Mouse (Mus musculus) stomach, postnatal 0 days (tissue): ENCODE measurements around the gene Rab43. TPM values are rescaled to one million over a fixed set of nuclear protein-coding genes. Genes with fewer than 3 reads are reported as not detected.

Experiments
- ATAC-seq: fragments of 200-750 bp; cut with Nextera tagmentation; 2 replicates; pipeline ENCODE4 v1.8.0; 2017; ENCODE audit not compliant: low FRiP score, low TSS enrichment
- DNase-seq: peaks from one replicate; pipeline ENCODE4 v3.0.0-alpha.2; 2016; ENCODE audit warnings: low spot score
- H3K27ac ChIP-seq: fragments of 300-500 bp; sonication (generic); replicated peaks from 2 replicates; pipeline ENCODE4 v1.5.1; 2014; ENCODE audit warnings: mild to moderate bottlenecking, control low read depth
- H3K27me3 ChIP-seq: fragments of 300-500 bp; sonication (generic); 2 replicates; pipeline ENCODE4 v1.6.1; 2014; ENCODE audit warnings: low read length; ENCODE audit not compliant: control insufficient read depth, insufficient read depth
- H3K36me3 ChIP-seq: fragments of 300-500 bp; sonication (generic); 2 replicates; pipeline ENCODE4 v1.6.1; 2014; ENCODE audit warnings: low read length, mixed read lengths; ENCODE audit not compliant: control insufficient read depth, insufficient read depth
- H3K4me1 ChIP-seq: fragments of 300-500 bp; sonication (generic); replicated peaks from 2 replicates; pipeline ENCODE4 v1.6.1; 2014; ENCODE audit warnings: antibody characterized with exemption; ENCODE audit not compliant: control insufficient read depth, insufficient read depth
- H3K4me2 ChIP-seq: fragments of 300-500 bp; sonication (generic); replicated peaks from 2 replicates; pipeline ENCODE4 v1.6.1; 2014; ENCODE audit warnings: low read depth, mild to moderate bottlenecking, control low read depth, moderate library complexity
- H3K4me3 ChIP-seq: fragments of 300-500 bp; sonication (generic); 2 replicates; pipeline ENCODE4 v1.5.1; 2014; ENCODE audit warnings: low read depth, low read length, control low read depth
- H3K9ac ChIP-seq: fragments of 300-500 bp; sonication (generic); 2 replicates; pipeline ENCODE4 v1.6.1; 2014; ENCODE audit warnings: mild to moderate bottlenecking, low read length, control low read depth, mixed read lengths
- H3K9me3 ChIP-seq: fragments of 300-500 bp; sonication (generic); 2 replicates; pipeline ENCODE4 v1.6.1; 2016; ENCODE audit warnings: low read length; ENCODE audit not compliant: control insufficient read depth
- CTCF ChIP-seq: IDR thresholded peaks from 2 replicates; pipeline ENCODE4 v1.5.1; 2016; ENCODE audit warnings: antibody characterized with exemption, low read depth, mild to moderate bottlenecking, moderate library complexity
- EP300 ChIP-seq: optimal IDR thresholded peaks from 2 replicates; pipeline ENCODE3; 2016; ENCODE audit warnings: antibody characterized with exemption
- whole genome bisulfite sequencing: fragments of 180-500 bp; shearing (Covaris S2); extraction: QIAGEN DNeasy Blood & Tissue Kit; methylation state at CpG from one replicate; pipeline ENCODE4 v1.1.7; 2014; 5-methylcytosine and 5-hydroxymethylcytosine counted together
- polyA plus RNA-seq: library from polyadenylated mRNA; unstranded; fragments of >200 nt; fragmentation: Nextera tagmentation; extraction: Ambion mirVana; gene quantifications from 2 replicates; pipeline ENCODE4 v1.2.1, GENCODE M21; 2015

The Rab43 gene
- polyA plus RNA-seq, 1 experiment from 2014 or later, result 12.6 TPM

DNA sequence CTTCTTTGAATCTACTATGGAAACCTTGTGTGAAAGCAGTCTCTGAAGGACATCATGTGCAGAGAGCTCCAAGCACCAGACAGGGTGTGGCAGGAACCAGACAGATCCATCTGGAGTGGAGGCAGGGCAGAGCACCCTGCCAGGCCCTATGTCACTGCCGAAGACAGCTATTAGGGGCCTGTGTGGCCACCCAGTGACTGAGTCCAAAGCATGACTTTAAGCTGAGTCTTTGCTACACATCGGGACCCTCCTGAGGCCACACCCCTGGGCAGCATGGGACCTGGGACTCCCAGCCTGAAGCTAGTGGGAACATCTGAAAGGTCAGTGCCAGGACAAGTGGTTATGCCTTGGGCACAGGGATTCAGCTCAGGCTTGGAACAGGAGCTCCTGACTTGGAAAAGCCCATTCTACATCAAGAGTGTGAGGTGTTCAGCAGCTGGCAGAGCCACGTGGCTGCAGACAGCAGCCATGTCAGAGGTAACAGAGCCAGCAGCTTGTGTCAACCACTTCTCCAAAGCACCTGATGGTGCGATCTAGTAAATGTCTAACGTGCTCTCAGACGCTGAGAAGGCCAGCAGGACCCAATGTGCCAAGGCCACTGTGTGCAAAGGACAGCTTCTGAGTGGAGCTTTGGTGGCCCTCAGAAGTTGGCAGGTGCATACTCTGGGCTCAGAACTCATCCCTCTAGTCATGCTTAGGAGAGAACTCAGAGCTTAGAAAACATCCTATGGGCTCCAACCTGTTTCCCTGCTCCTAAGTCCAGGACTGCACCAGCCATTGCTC is 24.7 kb downstream of the Rab43 start:
- Histone ChIP-seq H3K36me3 (no peaks in the 10 kb centered on the region), H3K4me1 (peaks cover 2% of the 10 kb centered on the region; the same call in 1 of the 2 replicates), H3K4me2 (no peak overlapping the region), H3K27me3 (no peaks in the 10 kb centered on the region), H3K4me3 (no peak overlapping the region), H3K9me3 (no peaks in the 10 kb centered on the region), H3K9ac (no peak overlapping the region), H3K27ac (no peak overlapping the region)
- ATAC-seq (no peak), DNase-seq (no peak)
- 81% methylated on average over 6 of the region's 6 CpGs for WGBS
- TF ChIP-seq CTCF (no peak), EP300 (no peak)

DNA sequence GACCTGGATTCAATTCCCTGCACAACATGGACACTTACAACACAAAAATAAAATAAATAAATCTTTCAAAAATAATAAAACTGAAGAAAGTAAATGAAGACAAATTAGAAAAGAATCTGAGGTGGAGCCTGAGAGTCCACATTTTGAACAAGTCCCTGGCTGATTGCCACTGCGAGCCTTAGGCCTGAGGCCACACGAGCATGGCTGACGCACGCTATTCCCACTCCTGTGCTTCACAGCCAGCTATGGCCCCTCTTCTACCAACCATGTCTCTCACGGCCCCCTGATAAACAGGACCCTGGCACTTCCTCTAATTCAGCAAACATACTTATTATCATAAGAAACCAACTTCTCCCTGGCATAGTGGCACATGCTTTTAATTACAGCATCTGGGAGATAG is 25.3 kb downstream of the Rab43 start:
- H3K36me3 ChIP-seq, result no peaks in the 10 kb centered on the region
- no peak overlapping the region for H3K27ac ChIP-seq
- peaks cover 2% of the 10 kb centered on the region; the same call in 1 of the 2 replicates for H3K4me1 ChIP-seq
- DNase-seq, result no peak
- 79% methylated on average over 5 of the region's 5 CpGs for WGBS
- no peak overlapping the region for H3K4me2 ChIP-seq
- H3K27me3 ChIP-seq, result no peaks in the 10 kb centered on the region
- H3K9me3 ChIP-seq, result no peaks in the 10 kb centered on the region
- no peak for TF ChIP-seq CTCF
- TF ChIP-seq EP300, result no peak
- H3K4me3 ChIP-seq, result no peak overlapping the region
- no peak overlapping the region for H3K9ac ChIP-seq
- ATAC-seq, result no peak

DNA sequence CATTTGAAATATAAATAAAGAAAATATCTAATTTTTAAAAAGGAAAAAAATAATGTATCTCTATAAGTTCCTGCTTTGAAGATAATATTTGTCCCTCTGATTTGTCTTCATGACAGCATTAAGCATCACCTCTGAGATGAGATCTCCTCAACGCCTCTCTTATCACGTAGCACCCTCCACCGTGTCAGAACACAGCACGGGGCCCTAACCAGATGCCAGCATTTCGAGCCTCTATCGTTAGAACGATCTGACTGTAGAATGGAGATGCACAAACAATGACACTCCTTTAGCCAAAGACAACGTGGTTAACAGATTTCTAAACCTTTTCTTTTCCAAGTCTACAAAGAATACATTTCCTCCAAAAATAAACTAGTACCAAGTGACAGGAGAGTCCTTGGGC is 27.9 kb downstream of the Rab43 start:
- H3K4me1 ChIP-seq, result no peaks in the 10 kb centered on the region
- no peaks in the 10 kb centered on the region for H3K9me3 ChIP-seq
- no peak overlapping the region for H3K27ac ChIP-seq
- ATAC-seq (no peak), DNase-seq (no peak)
- H3K4me2 ChIP-seq, result no peak overlapping the region
- no peaks in the 10 kb centered on the region for H3K27me3 ChIP-seq
- H3K36me3 ChIP-seq, result no peaks in the 10 kb centered on the region
- TF ChIP-seq CTCF, result no peak
- TF ChIP-seq EP300, result no peak
- no peak overlapping the region for H3K9ac ChIP-seq
- WGBS, result 74% methylated on average over 8 of the region's 8 CpGs
- no peak overlapping the region for H3K4me3 ChIP-seq

DNA sequence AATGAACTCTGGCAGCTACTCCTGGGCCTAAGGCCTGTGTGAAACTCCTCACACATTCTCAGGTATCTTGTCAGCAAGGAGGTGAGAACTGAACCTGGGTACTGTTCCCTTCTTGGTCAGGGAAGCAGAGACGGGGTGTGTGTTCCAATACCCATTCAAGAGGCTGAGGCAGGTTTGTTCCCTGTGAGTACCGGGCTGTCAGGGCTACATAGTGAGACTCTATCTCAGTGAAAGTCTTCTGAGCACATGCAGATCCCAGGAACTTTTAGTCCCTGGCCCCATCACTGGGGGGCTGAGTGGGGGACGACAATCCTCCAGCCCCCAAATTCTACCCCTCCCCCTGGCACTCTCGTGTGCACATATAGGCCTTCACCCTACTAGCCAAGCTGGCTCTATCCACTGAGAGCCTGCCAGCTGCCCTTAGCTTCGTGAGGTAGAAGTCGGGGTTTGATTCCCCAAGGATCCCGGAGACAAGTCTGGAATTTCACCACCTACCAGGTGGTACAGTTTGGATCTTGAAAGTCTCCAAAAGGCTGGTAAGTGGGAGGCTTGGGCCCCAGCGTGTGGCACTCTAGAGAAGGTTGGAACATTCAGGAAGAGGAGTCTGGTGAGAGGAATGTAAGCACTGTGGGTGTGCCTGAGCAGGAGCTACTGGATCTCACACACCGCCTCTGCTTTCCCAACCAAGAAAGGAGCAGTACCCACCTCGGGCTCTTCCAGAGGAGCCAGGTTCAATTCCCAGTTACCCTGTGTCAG is 31.2 kb downstream of the Rab43 start:
- Histone ChIP-seq H3K27me3 (no peaks in the 10 kb centered on the region), H3K4me3 (no peak overlapping the region), H3K36me3 (no peaks in the 10 kb centered on the region), H3K27ac (no peak overlapping the region), H3K9me3 (no peaks in the 10 kb centered on the region), H3K4me2 (no peak overlapping the region), H3K4me1 (no peaks in the 10 kb centered on the region), H3K9ac (no peak overlapping the region)
- ATAC-seq (no peak), DNase-seq (no peak)
- TF ChIP-seq EP300 (no peak), CTCF (no peak)
- WGBS, result 76% methylated on average over 10 of the region's 10 CpGs

DNA sequence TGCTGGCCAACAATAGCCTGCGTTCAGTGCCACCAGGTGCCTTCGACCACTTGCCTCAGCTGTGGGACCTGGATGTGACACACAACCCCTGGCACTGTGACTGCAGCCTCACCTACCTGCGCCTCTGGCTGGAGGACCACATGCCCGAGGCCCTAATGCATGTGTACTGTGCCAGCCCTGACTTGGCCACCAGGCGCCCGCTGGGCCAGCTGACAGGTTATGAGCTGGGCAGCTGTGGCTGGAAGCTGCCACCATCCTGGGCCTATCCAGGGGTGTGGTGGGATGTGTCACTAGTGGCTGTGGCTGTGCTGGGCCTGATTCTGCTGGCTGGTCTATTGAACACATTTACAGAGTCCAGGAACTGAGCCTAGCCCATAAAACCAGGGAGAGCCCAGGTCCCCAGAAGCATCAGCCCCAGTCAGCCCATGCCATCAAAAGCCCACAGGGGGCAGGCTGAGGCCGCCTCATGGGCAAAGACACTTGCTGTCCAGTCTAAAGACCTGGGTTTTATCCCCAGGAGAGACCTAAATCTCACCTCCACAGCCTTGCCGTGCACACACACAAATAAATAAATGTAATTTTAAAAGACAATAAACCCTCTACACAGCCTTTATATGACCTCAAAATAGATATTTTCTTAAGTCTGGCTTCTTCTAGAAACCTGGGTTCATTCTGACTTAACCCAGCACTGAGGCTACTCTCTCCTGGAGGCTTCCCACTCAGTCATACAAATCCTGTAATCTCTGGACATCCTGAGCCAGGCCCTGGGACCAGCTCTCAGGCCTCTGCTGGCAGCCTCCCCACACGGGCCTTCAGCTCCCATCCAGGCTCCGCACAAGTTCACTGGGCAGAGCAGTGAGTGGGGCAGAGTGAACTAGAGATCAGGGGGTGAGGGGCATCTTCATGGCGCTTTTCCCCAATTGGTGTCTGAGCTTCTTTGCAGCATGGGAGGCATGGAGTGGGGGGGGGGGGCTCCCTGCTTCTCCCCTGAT is 32.5 kb downstream of the Rab43 start:
- Histone ChIP-seq H3K4me3 (no peak overlapping the region), H3K4me2 (no peak overlapping the region), H3K36me3 (no peaks in the 10 kb centered on the region), H3K9ac (no peak overlapping the region), H3K27ac (no peak overlapping the region), H3K9me3 (no peaks in the 10 kb centered on the region), H3K4me1 (no peaks in the 10 kb centered on the region), H3K27me3 (no peaks in the 10 kb centered on the region)
- TF ChIP-seq CTCF (peak; percentile 55), EP300 (no peak)
- DNase-seq (peak; percentile 41), ATAC-seq (peak; percentile 71)
- 86% methylated on average over 11 of the region's 11 CpGs for WGBS
